Mouse (Mus musculus) layer of hippocampus, adult 2 months (tissue): ENCODE results near the gene Il34. TPM values are rescaled to one million over a fixed set of nuclear protein-coding genes. Genes with fewer than 3 reads are reported as not detected.
"Not testable (repeated sequence)": the region's sequence is repeated elsewhere in the genome, so short reads cannot be mapped to it uniquely, and the experiment has no call there.

Experiments used
- DNase-seq, 2 experiments: peaks; one replicate each; pipeline ENCODE4 v3.0.0; 2022; ENCODE audit warnings: low spot score in 2 of 2
- H3K27ac ChIP-seq: fragments of 200-600 bp; 2 replicates; pipeline ENCODE4 v1.8.1; 2022
- H3K4me3 ChIP-seq: fragments of 200-600 bp; 2 replicates; pipeline ENCODE4 v1.8.1; 2022; ENCODE audit warnings: mild to moderate bottlenecking
- CTCF ChIP-seq: fragments of 200-600 bp; conservative IDR thresholded peaks from 2 replicates; pipeline ENCODE4 v1.8.1; 2022; ENCODE audit warnings: antibody characterized with exemption, mild to moderate bottlenecking, moderate library complexity
- total RNA-seq, 2 experiments: library from RNA; stranded (reverse); gene quantifications; 2 replicates each; pipeline ENCODE4 v1.2.3; 2021

The Il34 gene
- total RNA-seq, 2 experiments from 2014 or later = 64.7 to 71.5 TPM

- Histone ChIP-seq H3K27ac (no peak overlapping the region), H3K4me3 (no peak overlapping the region)
- no peak for TF ChIP-seq CTCF
- DNase-seq = no peak
Measured at GRCm38 (mm10) chr8:110786934-110787333, 18.8 kb downstream of the Il34 start.

DNA sequence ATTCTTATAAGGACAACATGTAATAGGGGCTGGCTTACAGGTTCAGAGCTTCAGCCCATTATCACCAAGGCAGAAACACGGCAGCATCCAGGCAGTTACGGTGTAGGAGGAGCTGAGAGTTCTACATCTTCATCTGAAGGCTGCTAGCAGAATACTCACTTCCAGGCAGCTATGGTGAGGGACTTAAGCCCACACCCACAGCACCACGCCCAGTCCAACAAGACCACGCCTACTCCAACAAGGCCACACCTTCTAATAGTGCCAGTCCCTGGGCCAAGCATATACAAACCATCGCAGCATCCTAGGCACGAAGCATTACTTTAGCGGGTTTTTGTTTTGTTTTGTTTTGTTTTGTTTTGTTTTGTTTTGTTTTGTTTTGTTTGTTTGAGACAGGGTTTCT, 19.2 kb downstream of the Il34 start:
- H3K4me3 ChIP-seq = not testable (repeated sequence)

GRCm38 (mm10) chr8:110785366-110785765, 20.4 kb downstream of the Il34 start:
- Histone ChIP-seq H3K27ac (no peak overlapping the region), H3K4me3 (no peak overlapping the region)
- TF ChIP-seq CTCF = no peak
- no peak for DNase-seq

More for the DNA sequence above, 19.2 kb downstream of the Il34 start:
- DNase-seq, H3K27ac ChIP-seq: not testable (repeated sequence)

GRCm38 (mm10) chr8:110779924-110780718, 25.6 kb downstream of the Il34 start:
- Histone ChIP-seq H3K4me3 (no peak overlapping the region), H3K27ac (no peak overlapping the region)
- no peak for TF ChIP-seq CTCF
- no peak for DNase-seq

DNA sequence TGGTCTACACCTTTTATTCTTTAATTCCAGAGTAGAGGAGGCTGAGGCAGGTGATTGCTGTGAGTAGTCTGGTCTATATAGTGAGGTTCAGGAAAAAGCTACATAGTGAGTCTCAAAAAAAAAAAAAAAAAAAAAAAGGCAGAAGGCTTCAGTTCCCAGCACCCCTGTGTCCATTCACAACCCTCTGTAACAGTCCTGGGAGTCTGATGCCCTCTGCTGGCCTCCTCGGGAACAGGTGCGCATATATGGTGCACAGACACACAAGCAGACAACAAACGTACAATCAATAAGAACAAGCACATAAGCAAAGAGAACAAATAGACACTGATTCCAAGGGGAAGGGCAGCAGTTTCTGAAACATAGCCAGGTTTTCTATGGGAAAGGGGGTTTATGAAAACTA, 29.4 kb downstream of the Il34 start:
- peak; percentile 28; the same call in 1 of the 2 replicates for TF ChIP-seq CTCF
- no peak overlapping the region for H3K27ac ChIP-seq
- no peak for DNase-seq
- H3K4me3 ChIP-seq = no peak overlapping the region

DNA sequence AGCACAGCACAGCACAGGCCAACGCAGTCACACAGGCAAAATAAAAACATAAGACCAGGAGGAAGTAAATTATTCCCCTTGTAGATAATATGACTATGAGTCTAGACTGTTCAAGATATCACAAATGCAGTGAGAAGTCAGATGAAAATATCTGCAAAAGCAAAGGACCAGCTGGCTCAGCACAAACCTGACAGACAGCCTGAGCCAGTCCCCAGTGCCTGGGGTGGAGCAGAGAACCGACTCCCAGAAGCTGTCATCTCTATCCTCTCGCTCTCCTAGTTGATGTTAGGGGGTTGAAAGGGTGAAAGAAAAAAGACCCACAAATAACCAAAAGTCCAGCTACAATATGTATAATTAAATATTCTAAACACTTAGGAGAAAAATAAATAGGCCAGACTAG, 30.0 kb downstream of the Il34 start:
- Histone ChIP-seq H3K27ac (no peak overlapping the region), H3K4me3 (no peak overlapping the region)
- TF ChIP-seq CTCF = no peak
- DNase-seq = no peak

- no peak overlapping the region for H3K27ac ChIP-seq
- peak; percentile 74 for TF ChIP-seq CTCF
- no peak for DNase-seq
- H3K4me3 ChIP-seq = no peak overlapping the region
Measured at GRCm38 (mm10) chr8:110775316-110775715, 30.4 kb downstream of the Il34 start.

DNA sequence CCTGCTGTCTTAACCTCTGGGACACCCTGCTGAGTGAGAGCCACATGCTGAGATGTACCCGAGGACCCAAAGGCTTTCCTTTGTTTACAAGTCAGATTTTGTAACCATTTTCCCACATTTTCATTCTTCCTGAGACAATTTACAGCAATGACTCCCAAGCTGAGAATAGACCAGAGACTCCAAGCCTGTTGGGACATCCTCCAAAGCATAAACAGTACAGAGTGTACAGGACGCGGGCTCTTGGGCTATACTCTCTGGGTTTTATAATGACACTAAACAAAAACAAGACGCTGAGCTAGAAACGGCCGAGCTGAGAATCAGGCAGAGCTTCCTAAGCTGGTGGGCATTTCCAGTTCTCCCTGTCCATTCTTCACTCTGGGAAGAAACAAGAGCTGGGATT, 31.0 kb downstream of the Il34 start:
- DNase-seq = no peak
- TF ChIP-seq CTCF = no peak
- H3K4me3 ChIP-seq = no peak overlapping the region
- no peak overlapping the region for H3K27ac ChIP-seq

- no peak for DNase-seq
Measured at GRCm38 (mm10) chr8:110774047-110774446, 31.7 kb downstream of the Il34 start.

GRCm38 (mm10) chr8:110772452-110772851, 33.3 kb downstream of the Il34 start:
- no peak for DNase-seq
- TF ChIP-seq CTCF = no peak
- no peak overlapping the region for H3K27ac ChIP-seq
- no peak overlapping the region for H3K4me3 ChIP-seq

More at GRCm38 (mm10) chr8:110774047-110774446, 31.7 kb downstream of the Il34 start:
- TF ChIP-seq CTCF = no peak
- H3K4me3 ChIP-seq = no peak overlapping the region
- no peak overlapping the region for H3K27ac ChIP-seq

GRCm38 (mm10) chr8:110767261-110767660, 38.5 kb downstream of the Il34 start:
- TF ChIP-seq CTCF = no peak
- H3K27ac ChIP-seq = no peak overlapping the region
- H3K4me3 ChIP-seq = no peak overlapping the region
- no peak for DNase-seq

DNA sequence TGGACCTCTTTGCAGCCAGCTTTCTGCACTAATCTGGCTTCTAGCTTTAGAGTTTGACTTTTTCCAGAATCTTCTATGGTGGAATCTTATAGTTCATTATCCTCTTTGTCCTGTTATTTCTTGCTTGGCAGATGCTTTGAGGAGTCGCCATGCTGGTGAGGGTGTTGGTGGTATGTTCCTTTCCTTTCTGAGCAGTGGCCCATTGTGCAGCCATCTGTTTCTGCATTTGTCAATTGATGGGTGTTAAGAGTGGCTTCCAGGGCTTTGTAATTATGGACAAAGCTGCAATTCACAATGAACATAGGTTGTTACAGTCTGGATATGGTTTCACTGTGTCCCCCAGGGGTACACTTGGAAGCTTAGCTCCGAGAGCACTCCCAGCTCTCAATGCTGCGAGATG, 41.1 kb downstream of the Il34 start:
- Histone ChIP-seq H3K4me3 (no peak overlapping the region), H3K27ac (peak overlapping the region; percentile 41; the same call in 1 of the 2 replicates)
- TF ChIP-seq CTCF = no peak
- DNase-seq = no peak

DNA sequence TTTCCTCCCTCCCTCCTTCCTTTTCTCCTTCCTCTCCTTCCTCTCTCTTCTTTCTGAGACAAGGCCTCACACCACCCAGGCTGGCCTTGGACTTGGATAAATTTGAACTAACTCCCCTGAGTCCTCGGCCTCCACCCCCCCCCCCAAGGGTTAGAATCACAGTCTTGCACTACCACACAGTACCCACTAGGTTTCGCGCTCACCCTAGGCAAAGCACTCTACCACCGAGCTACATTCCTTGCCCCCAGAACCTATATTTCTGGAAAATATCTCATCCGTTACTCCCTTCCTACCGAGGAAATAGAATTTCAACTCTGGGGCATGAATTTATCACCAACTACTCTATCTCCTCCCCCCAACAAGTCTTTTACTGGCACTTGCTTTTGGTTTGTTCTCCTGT, 43.7 kb downstream of the Il34 start:
- no peak overlapping the region for H3K27ac ChIP-seq
- no peak for DNase-seq
- TF ChIP-seq CTCF = peak; percentile 45
- no peak overlapping the region for H3K4me3 ChIP-seq

DNA sequence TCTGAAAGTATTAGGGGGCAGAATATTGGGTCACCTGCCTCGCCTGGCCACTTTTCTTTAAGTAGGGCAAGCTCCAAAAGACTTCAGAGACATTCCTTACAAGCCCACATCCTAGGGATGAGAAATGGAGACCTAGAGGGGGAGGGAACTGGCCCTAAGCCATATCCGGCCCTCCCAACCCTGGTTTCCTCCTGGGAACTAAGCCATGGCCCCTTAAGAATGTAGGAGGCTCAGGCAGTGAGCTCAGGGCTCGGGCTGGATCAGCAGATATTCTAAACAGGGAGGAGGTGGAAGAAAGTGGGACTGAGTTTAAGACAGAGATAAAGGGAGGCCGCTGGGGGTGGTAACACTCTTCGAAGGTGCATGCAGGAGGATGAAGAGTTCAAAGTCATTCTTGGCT, 44.5 kb downstream of the Il34 start:
- TF ChIP-seq CTCF = no peak
- peak overlapping the region; percentile 70 for H3K27ac ChIP-seq
- no peak overlapping the region for H3K4me3 ChIP-seq
- no peak for DNase-seq
